Mouse (Mus musculus): ENCODE data around the gene Nrxn2. TPM values are rescaled to one million over a fixed set of nuclear protein-coding genes. Genes with fewer than 3 reads are reported as not detected.
A peak's percentile ranks its signal among the peaks of the same experiment; 100 is the strongest.

The Nrxn2 gene
- polyA plus RNA-seq, 1 experiment from 2014 or later = 28.9 TPM

GRCm38 (mm10) chr19:6466945-6467344 lies 48.4 kb downstream of the Nrxn2 start:
- Histone ChIP-seq H3K4me2 (no peak overlapping the region), H3K27ac (replicated peaks) (no peak overlapping the region), H3K9me3 (no peaks in the 10 kb centered on the region), H3K4me3 (no peak overlapping the region), H3K36me3 (peaks cover 4% of the 10 kb centered on the region; the same call in 1 of the 2 replicates), H3K27me3 (no peaks in the 10 kb centered on the region), H3K9ac (no peak overlapping the region), H3K4me1 (replicated peaks) (peaks cover 30% of the 10 kb centered on the region)
- WGBS = 86% methylated on average over 3 of the region's 3 CpGs
- ATAC-seq (ENCODE audit: low read depth) = no peak

GRCm38 (mm10) chr19:6467374-6467979 lies 48.9 kb downstream of the Nrxn2 start:
- ATAC-seq (ENCODE audit: low read depth) = no peak
- 87% methylated on average over 15 of the region's 15 CpGs for WGBS

GRCm38 (mm10) chr19:6471630-6472029 lies 53.1 kb downstream of the Nrxn2 start:
- Histone ChIP-seq H3K27me3 (0 out of 2 replicates have a peak, but pooled peaks cover 3% of the 10 kb centered on the region), H3K9ac (no peak overlapping the region)
- 77% methylated on average over 5 of the region's 5 CpGs for WGBS

More at GRCm38 (mm10) chr19:6467374-6467979, 48.9 kb downstream of the Nrxn2 start:
- Histone ChIP-seq H3K4me1 (replicated peaks) (peaks cover 30% of the 10 kb centered on the region), H3K4me3 (no peak overlapping the region), H3K27me3 (no peaks in the 10 kb centered on the region), H3K36me3 (peaks cover 9% of the 10 kb centered on the region; the same call in 1 of the 2 replicates), H3K9ac (no peak overlapping the region), H3K9me3 (no peaks in the 10 kb centered on the region), H3K4me2 (no peak overlapping the region), H3K27ac (replicated peaks) (no peak overlapping the region)

GRCm38 (mm10) chr19:6472821-6473220 lies 54.3 kb downstream of the Nrxn2 start:
- 88% methylated on average over 9 of the region's 9 CpGs for WGBS
- Histone ChIP-seq H3K4me1 (replicated peaks) (peaks cover 7% of the 10 kb centered on the region), H3K27ac (replicated peaks) (no peak overlapping the region), H3K27me3 (0 out of 2 replicates have a peak, but pooled peaks cover 3% of the 10 kb centered on the region), H3K36me3 (peaks cover 50% of the 10 kb centered on the region), H3K9me3 (no peaks in the 10 kb centered on the region), H3K9ac (no peak overlapping the region), H3K4me2 (no peak overlapping the region), H3K4me3 (no peak overlapping the region)
- no peak for ATAC-seq (ENCODE audit: low read depth)

More at GRCm38 (mm10) chr19:6471630-6472029, 53.1 kb downstream of the Nrxn2 start:
- ATAC-seq (ENCODE audit: low read depth) = no peak
- H3K36me3 ChIP-seq = peaks cover 40% of the 10 kb centered on the region
- H3K9me3 ChIP-seq = no peaks in the 10 kb centered on the region
- peaks cover 7% of the 10 kb centered on the region for H3K4me1 ChIP-seq (replicated peaks)
- H3K4me2 ChIP-seq = no peak overlapping the region
- H3K4me3 ChIP-seq = no peak overlapping the region
- no peak overlapping the region for H3K27ac ChIP-seq (replicated peaks)

- Histone ChIP-seq H3K4me1 (replicated peaks) (peaks cover 7% of the 10 kb centered on the region), H3K27ac (replicated peaks) (no peak overlapping the region), H3K9ac (0 out of 2 replicates have a peak overlapping the region, but pooled peaks have one; percentile 17), H3K9me3 (no peaks in the 10 kb centered on the region), H3K4me3 (no peak overlapping the region), H3K4me2 (no peak overlapping the region), H3K27me3 (0 out of 2 replicates have a peak, but pooled peaks cover 3% of the 10 kb centered on the region), H3K36me3 (peaks cover 50% of the 10 kb centered on the region)
- WGBS = 34% methylated on average over 15 of the region's 15 CpGs
- no peak for ATAC-seq (ENCODE audit: low read depth)
These were observed 56.2 kb downstream of the Nrxn2 start for GRCm38 (mm10) chr19:6474706-6475105.

- Histone ChIP-seq H3K36me3 (peaks cover 50% of the 10 kb centered on the region), H3K27me3 (0 out of 2 replicates have a peak, but pooled peaks cover 3% of the 10 kb centered on the region)
- ATAC-seq (ENCODE audit: low read depth) = no peak
These were observed 56.6 kb downstream of the Nrxn2 start for GRCm38 (mm10) chr19:6475129-6475528.

GRCm38 (mm10) chr19:6477007-6477406 lies 58.5 kb downstream of the Nrxn2 start:
- H3K4me3 ChIP-seq = no peak overlapping the region
- H3K4me2 ChIP-seq = no peak overlapping the region
- no peak overlapping the region for H3K9ac ChIP-seq
- no peak for ATAC-seq (ENCODE audit: low read depth)
- H3K36me3 ChIP-seq = peaks cover 57% of the 10 kb centered on the region
- 0 out of 2 replicates have a peak, but pooled peaks cover 3% of the 10 kb centered on the region for H3K27me3 ChIP-seq
- peaks cover 7% of the 10 kb centered on the region for H3K4me1 ChIP-seq (replicated peaks)
- H3K9me3 ChIP-seq = no peaks in the 10 kb centered on the region
- WGBS = 68% methylated on average over 4 of the region's 4 CpGs
- H3K27ac ChIP-seq (replicated peaks) = no peak overlapping the region

More at GRCm38 (mm10) chr19:6475129-6475528, 56.6 kb downstream of the Nrxn2 start:
- Histone ChIP-seq H3K27ac (replicated peaks) (no peak overlapping the region), H3K4me3 (no peak overlapping the region), H3K9ac (0 out of 2 replicates have a peak overlapping the region, but pooled peaks have one; percentile 17), H3K9me3 (no peaks in the 10 kb centered on the region), H3K4me1 (replicated peaks) (peaks cover 7% of the 10 kb centered on the region), H3K4me2 (no peak overlapping the region)
- WGBS = 40% methylated on average over 5 of the region's 5 CpGs

- H3K9me3 ChIP-seq = no peaks in the 10 kb centered on the region
- no peak overlapping the region for H3K4me2 ChIP-seq
- H3K9ac ChIP-seq = no peak overlapping the region
- peaks cover 53% of the 10 kb centered on the region for H3K36me3 ChIP-seq
- peaks cover 7% of the 10 kb centered on the region for H3K4me1 ChIP-seq (replicated peaks)
- ATAC-seq (ENCODE audit: low read depth) = no peak
- no peak overlapping the region for H3K4me3 ChIP-seq
- 100% methylated on average over 2 of the region's 2 CpGs for WGBS
- no peak overlapping the region for H3K27ac ChIP-seq (replicated peaks)
- no peaks in the 10 kb centered on the region for H3K27me3 ChIP-seq
These were observed 60.0 kb downstream of the Nrxn2 start for GRCm38 (mm10) chr19:6478566-6478965.

- Histone ChIP-seq H3K27ac (replicated peaks) (no peak overlapping the region), H3K4me3 (no peak overlapping the region), H3K9me3 (no peaks in the 10 kb centered on the region), H3K4me1 (replicated peaks) (peaks cover 6% of the 10 kb centered on the region), H3K36me3 (peaks cover 30% of the 10 kb centered on the region), H3K9ac (no peak overlapping the region), H3K4me2 (no peak overlapping the region), H3K27me3 (no peaks in the 10 kb centered on the region)
- 58% methylated on average over 6 of the region's 6 CpGs for WGBS
- ATAC-seq (ENCODE audit: low read depth) = no peak
These were observed 64.4 kb downstream of the Nrxn2 start for GRCm38 (mm10) chr19:6482886-6483285.

- no peaks in the 10 kb centered on the region for H3K27me3 ChIP-seq
- peaks cover 6% of the 10 kb centered on the region for H3K4me1 ChIP-seq (replicated peaks)
- no peak overlapping the region for H3K4me3 ChIP-seq
- no peak overlapping the region for H3K27ac ChIP-seq (replicated peaks)
- no peak overlapping the region for H3K9ac ChIP-seq
- 86% methylated on average over 13 of the region's 13 CpGs for WGBS
- no peak for ATAC-seq (ENCODE audit: low read depth)
- no peak overlapping the region for H3K4me2 ChIP-seq
- H3K36me3 ChIP-seq = peaks cover 30% of the 10 kb centered on the region
- no peaks in the 10 kb centered on the region for H3K9me3 ChIP-seq
These were observed 66.6 kb downstream of the Nrxn2 start for GRCm38 (mm10) chr19:6485059-6485630.

- H3K4me1 ChIP-seq (replicated peaks) = peaks cover 16% of the 10 kb centered on the region
- no peak overlapping the region for H3K4me2 ChIP-seq
- 0 out of 2 replicates have a peak, but pooled peaks cover 7% of the 10 kb centered on the region for H3K36me3 ChIP-seq
These were observed 70.5 kb downstream of the Nrxn2 start for GRCm38 (mm10) chr19:6489030-6489429.

GRCm38 (mm10) chr19:6491538-6491937 lies 73.0 kb downstream of the Nrxn2 start:
- no peak overlapping the region for H3K27ac ChIP-seq (replicated peaks)
- no peak overlapping the region for H3K9ac ChIP-seq
- 80% methylated on average over 8 of the region's 8 CpGs for WGBS
- no peaks in the 10 kb centered on the region for H3K9me3 ChIP-seq
- H3K4me1 ChIP-seq (replicated peaks) = peaks cover 40% of the 10 kb centered on the region
- H3K4me2 ChIP-seq = no peak overlapping the region
- peaks cover 5% of the 10 kb centered on the region; the same call in 1 of the 2 replicates for H3K27me3 ChIP-seq
- H3K4me3 ChIP-seq = no peak overlapping the region
- H3K36me3 ChIP-seq = no peaks in the 10 kb centered on the region
- ATAC-seq (ENCODE audit: low read depth) = no peak

More at GRCm38 (mm10) chr19:6489030-6489429, 70.5 kb downstream of the Nrxn2 start:
- 0% methylated on average over 4 of the region's 4 CpGs for WGBS
- Histone ChIP-seq H3K27me3 (peaks cover 5% of the 10 kb centered on the region; the same call in 1 of the 2 replicates), H3K4me3 (no peak overlapping the region), H3K9ac (no peak overlapping the region), H3K9me3 (no peaks in the 10 kb centered on the region), H3K27ac (replicated peaks) (no peak overlapping the region)
- peak; percentile 55 for ATAC-seq (ENCODE audit: low read depth)
